Mouse (Mus musculus): ENCODE measurements around the gene Atxn1l. TPM values are rescaled to one million over a fixed set of nuclear protein-coding genes. Genes with fewer than 3 reads are reported as not detected.

Atxn1l gene
- total RNA-seq, 2 experiments from 2014 or later: 8.7 to 13.7 TPM

Other genes with a start within 250 kb of the Atxn1l start
- gene Pmfbp1, start 243.7 kb downstream of the Atxn1l start, total RNA-seq (2015): not detected in 2 replicates
- gene Pmfbp1, start 243.7 kb downstream of the Atxn1l start, total RNA-seq (2017): not detected in 2 replicates
- 15.0 and 18.8 TPM in 2 replicates for gene Dhx38, start 171.9 kb downstream of the Atxn1l start, total RNA-seq (2015)
- gene Dhx38, start 171.9 kb downstream of the Atxn1l start, total RNA-seq (2017): 68.6 and 69.5 TPM in 2 replicates
- 7.2 and 8.1 TPM in 2 replicates for gene Txnl4b, start 171.8 kb downstream of the Atxn1l start, total RNA-seq (2015)
- gene Txnl4b, start 171.8 kb downstream of the Atxn1l start, total RNA-seq (2017): 16.5 and 18.4 TPM in 2 replicates
- gene Hp, start 158.6 kb downstream of the Atxn1l start, total RNA-seq (2015): 175 and 209 TPM in 2 replicates
- gene Hp, start 158.6 kb downstream of the Atxn1l start, total RNA-seq (2017): 273 and 358 TPM in 2 replicates
- 13.4 and 20.8 TPM in 2 replicates for gene Dhodh, start 129.1 kb downstream of the Atxn1l start, total RNA-seq (2015)
- 24.8 and 32.4 TPM in 2 replicates for gene Dhodh, start 129.1 kb downstream of the Atxn1l start, total RNA-seq (2017)
- gene Pkd1l3, start 123.2 kb downstream of the Atxn1l start, total RNA-seq (2015): 0.27 and 0.79 TPM in 2 replicates
- 0.12 TPM in 1 of 2 replicates, not detected in the other for gene Pkd1l3, start 123.2 kb downstream of the Atxn1l start, total RNA-seq (2017)
- gene Ist1, start 44.5 kb downstream of the Atxn1l start, total RNA-seq (2015): 66.1 and 80.1 TPM in 2 replicates
- gene Ist1, start 44.5 kb downstream of the Atxn1l start, total RNA-seq (2017): 74.6 and 86.1 TPM in 2 replicates
- gene Zfp821, start 32.2 kb downstream of the Atxn1l start, total RNA-seq (2015): 2.2 and 3.8 TPM in 2 replicates
- 3.8 and 6.4 TPM in 2 replicates for gene Zfp821, start 32.2 kb downstream of the Atxn1l start, total RNA-seq (2017)
- gene Ap1g1, start 40.8 kb upstream of the Atxn1l start, total RNA-seq (2015): 87.8 and 95.1 TPM in 2 replicates
- 61.5 and 67.1 TPM in 2 replicates for gene Ap1g1, start 40.8 kb upstream of the Atxn1l start, total RNA-seq (2017)
- 8.6 and 8.7 TPM in 2 replicates for gene Phlpp2, start 130.8 kb upstream of the Atxn1l start, total RNA-seq (2015)
- 8.0 and 8.6 TPM in 2 replicates for gene Phlpp2, start 130.8 kb upstream of the Atxn1l start, total RNA-seq (2017)
- not detected in 2 replicates for gene Marveld3, start 224.5 kb upstream of the Atxn1l start, total RNA-seq (2015)
- gene Marveld3, start 224.5 kb upstream of the Atxn1l start, total RNA-seq (2017): not detected in 2 replicates

Measured in megakaryocyte progenitor cell, adult 5-6 weeks (primary cell).